Mouse (Mus musculus): ENCODE measurements at regions not wholly inside any gene's neighbourhood (a gene's known extent, or its start where the extent isn't known, plus 50 kb on each side); places are given as distances from the start of the nearest gene placed in this dataset.

- no peak for TF ChIP-seq CTCF (IDR thresholded peaks at IDR 0.05; ENCODE audit: insufficient read depth, low read depth, low read length)
- TF ChIP-seq POLR2A (IDR thresholded peaks at IDR 0.05; ENCODE audit: insufficient read depth, low read depth, low read length), result no peak
Observed at GRCm38 (mm10) chr3:37938284-37938596, 213.9 kb upstream of the Gm5148 start.
